Mouse (Mus musculus) embryonic facial prominence, embryonic 15.5 days (tissue): ENCODE results near the gene Vps8. TPM values are rescaled to one million over a fixed set of nuclear protein-coding genes. Genes with fewer than 3 reads are reported as not detected.

Source experiments
- ATAC-seq: fragments of 200-750 bp; cut with Nextera tagmentation; 2 replicates; pipeline ENCODE4 v1.8.0; 2017; ENCODE audit warnings: low read depth, moderate TSS enrichment; ENCODE audit not compliant: insufficient number of reproducible peaks, low FRiP score, low TSS enrichment
- H3K27ac ChIP-seq: fragments of 300-500 bp; sonication (generic); replicated peaks from 2 replicates; pipeline ENCODE4 v1.5.1; 2015; ENCODE audit warnings: mild to moderate bottlenecking, inconsistent platforms
- H3K27me3 ChIP-seq: fragments of 300-500 bp; sonication (generic); 2 replicates; pipeline ENCODE4 v1.6.1; 2015; ENCODE audit warnings: inconsistent platforms
- H3K36me3 ChIP-seq: fragments of 300-500 bp; sonication (generic); 2 replicates; pipeline ENCODE4 v1.6.1; 2015; ENCODE audit warnings: mild to moderate bottlenecking, inconsistent platforms
- H3K4me1 ChIP-seq: fragments of 300-500 bp; sonication (generic); 2 replicates; pipeline ENCODE4 v1.6.1; 2015; ENCODE audit warnings: inconsistent platforms
- H3K4me2 ChIP-seq: fragments of 300-500 bp; sonication (generic); replicated peaks from 2 replicates; pipeline ENCODE4 v1.6.1; 2015; ENCODE audit warnings: mild to moderate bottlenecking, inconsistent platforms
- H3K4me3 ChIP-seq: fragments of 300-500 bp; sonication (generic); replicated peaks from 2 replicates; pipeline ENCODE4 v1.5.1; 2015; ENCODE audit warnings: mild to moderate bottlenecking, inconsistent platforms
- H3K9ac ChIP-seq: fragments of 300-500 bp; sonication (generic); 2 replicates; pipeline ENCODE4 v1.6.1; 2015; ENCODE audit warnings: inconsistent platforms
- H3K9me3 ChIP-seq: fragments of 300-500 bp; sonication (generic); replicated peaks from 2 replicates; pipeline ENCODE4 v1.6.1; 2016; ENCODE audit warnings: inconsistent platforms
- WGBS: fragments of 180-500 bp; shearing (Covaris S2); methylation state at CpG from one replicate; pipeline ENCODE4 v1.1.7; 2015; 5-methylcytosine and 5-hydroxymethylcytosine counted together
- polyA plus RNA-seq: library from polyadenylated mRNA; unstranded; fragments of >200 nt; fragmentation: Nextera tagmentation; extraction: Ambion mirVana; gene quantifications from 2 replicates; pipeline ENCODE4 v1.2.1, GENCODE M21; 2015

Gene Vps8
- polyA plus RNA-seq, 1 experiment from 2014 or later = 15.7 TPM

GRCm38 (mm10) chr16:21389316-21389715 lies 33.6 kb upstream of the Vps8 start:
- Histone ChIP-seq H3K27ac (0 out of 2 replicates have a peak overlapping the region, but pooled peaks have one; percentile 8), H3K4me3 (no peak overlapping the region), H3K27me3 (no peaks in the 10 kb centered on the region), H3K9ac (no peak overlapping the region), H3K4me2 (no peak overlapping the region), H3K4me1 (peaks cover 57% of the 10 kb centered on the region), H3K36me3 (no peaks in the 10 kb centered on the region), H3K9me3 (no peaks in the 10 kb centered on the region)
- WGBS = 62% methylated on average over 3 of the region's 3 CpGs
- no peak for ATAC-seq

GRCm38 (mm10) chr16:21390744-21391143 lies 32.2 kb upstream of the Vps8 start:
- Histone ChIP-seq H3K27me3 (no peaks in the 10 kb centered on the region), H3K9ac (no peak overlapping the region), H3K9me3 (no peaks in the 10 kb centered on the region), H3K27ac (peak overlapping the region; percentile 85), H3K4me2 (no peak overlapping the region), H3K4me1 (peaks cover 62% of the 10 kb centered on the region), H3K36me3 (no peaks in the 10 kb centered on the region), H3K4me3 (no peak overlapping the region)
- ATAC-seq = no peak
- WGBS = 29% methylated on average over 5 of the region's 5 CpGs

- Histone ChIP-seq H3K27ac (peak overlapping the region; percentile 85), H3K4me2 (no peak overlapping the region), H3K9ac (no peak overlapping the region), H3K4me1 (peaks cover 52% of the 10 kb centered on the region), H3K36me3 (no peaks in the 10 kb centered on the region), H3K9me3 (no peaks in the 10 kb centered on the region), H3K27me3 (no peaks in the 10 kb centered on the region), H3K4me3 (no peak overlapping the region)
- no peak for ATAC-seq
- 64% methylated on average over 6 of the region's 6 CpGs for WGBS
These were observed 30.8 kb upstream of the Vps8 start for GRCm38 (mm10) chr16:21392099-21392498.

GRCm38 (mm10) chr16:21392517-21393112 lies 30.3 kb upstream of the Vps8 start:
- Histone ChIP-seq H3K27ac (peak overlapping the region; percentile 85), H3K9ac (no peak overlapping the region), H3K4me1 (peaks cover 55% of the 10 kb centered on the region), H3K27me3 (no peaks in the 10 kb centered on the region), H3K4me2 (no peak overlapping the region), H3K9me3 (no peaks in the 10 kb centered on the region), H3K36me3 (no peaks in the 10 kb centered on the region), H3K4me3 (no peak overlapping the region)
- WGBS = 36% methylated on average over 9 of the region's 9 CpGs
- ATAC-seq = peak; percentile 80

- Histone ChIP-seq H3K36me3 (no peaks in the 10 kb centered on the region), H3K4me3 (no peak overlapping the region), H3K9me3 (no peaks in the 10 kb centered on the region), H3K9ac (no peak overlapping the region), H3K27ac (no peak overlapping the region), H3K27me3 (no peaks in the 10 kb centered on the region), H3K4me2 (no peak overlapping the region), H3K4me1 (peaks cover 48% of the 10 kb centered on the region)
- 23% methylated on average over 7 of the region's 7 CpGs for WGBS
- no peak for ATAC-seq
These were observed 27.4 kb upstream of the Vps8 start for GRCm38 (mm10) chr16:21395546-21395945.

GRCm38 (mm10) chr16:21397681-21398080 lies 25.2 kb upstream of the Vps8 start:
- no peak overlapping the region for H3K4me3 ChIP-seq
- H3K4me1 ChIP-seq = peaks cover 38% of the 10 kb centered on the region
- 54% methylated on average over 5 of the region's 5 CpGs for WGBS
- H3K9me3 ChIP-seq = no peaks in the 10 kb centered on the region
- no peaks in the 10 kb centered on the region for H3K27me3 ChIP-seq
- ATAC-seq = no peak
- H3K4me2 ChIP-seq = no peak overlapping the region
- no peak overlapping the region for H3K9ac ChIP-seq
- H3K27ac ChIP-seq = no peak overlapping the region
- H3K36me3 ChIP-seq = no peaks in the 10 kb centered on the region

- 0 out of 2 replicates have a peak, but pooled peaks have one; percentile 11 for ATAC-seq
- no peaks in the 10 kb centered on the region for H3K9me3 ChIP-seq
- no peaks in the 10 kb centered on the region for H3K27me3 ChIP-seq
- WGBS = 22% methylated on average over 8 of the region's 8 CpGs
- no peak overlapping the region for H3K4me3 ChIP-seq
- H3K36me3 ChIP-seq = no peaks in the 10 kb centered on the region
- peaks cover 34% of the 10 kb centered on the region for H3K4me1 ChIP-seq
- 0 out of 2 replicates have a peak overlapping the region, but pooled peaks have one; percentile 4 for H3K27ac ChIP-seq
- H3K9ac ChIP-seq = no peak overlapping the region
- H3K4me2 ChIP-seq = no peak overlapping the region
These were observed 24.4 kb upstream of the Vps8 start for GRCm38 (mm10) chr16:21398345-21399051.

GRCm38 (mm10) chr16:21399942-21400341 lies 23.0 kb upstream of the Vps8 start:
- ATAC-seq = no peak
- Histone ChIP-seq H3K27me3 (no peaks in the 10 kb centered on the region), H3K9ac (no peak overlapping the region), H3K27ac (no peak overlapping the region), H3K4me1 (peaks cover 39% of the 10 kb centered on the region), H3K9me3 (no peaks in the 10 kb centered on the region), H3K4me2 (no peak overlapping the region), H3K36me3 (no peaks in the 10 kb centered on the region), H3K4me3 (no peak overlapping the region)
- WGBS = 62% methylated on average over 4 of the region's 4 CpGs

- H3K9me3 ChIP-seq = no peaks in the 10 kb centered on the region
- 39% methylated on average over 17 of the region's 17 CpGs for WGBS
- no peak for ATAC-seq
- peak overlapping the region; percentile 51; the same call in 1 of the 2 replicates for H3K27ac ChIP-seq
- no peaks in the 10 kb centered on the region for H3K36me3 ChIP-seq
- no peak overlapping the region for H3K9ac ChIP-seq
- H3K27me3 ChIP-seq = no peaks in the 10 kb centered on the region
- H3K4me1 ChIP-seq = peaks cover 42% of the 10 kb centered on the region
- H3K4me2 ChIP-seq = peak overlapping the region; percentile 28; the same call in 1 of the 2 replicates
- H3K4me3 ChIP-seq = no peak overlapping the region
These were observed 20.9 kb upstream of the Vps8 start for GRCm38 (mm10) chr16:21402068-21402467.

GRCm38 (mm10) chr16:21403402-21403801 lies 19.5 kb upstream of the Vps8 start:
- H3K36me3 ChIP-seq = no peaks in the 10 kb centered on the region
- no peak overlapping the region for H3K4me2 ChIP-seq
- no peak for ATAC-seq
- peaks cover 30% of the 10 kb centered on the region for H3K4me1 ChIP-seq
- no peak overlapping the region for H3K9ac ChIP-seq
- H3K9me3 ChIP-seq = no peaks in the 10 kb centered on the region
- H3K4me3 ChIP-seq = no peak overlapping the region
- H3K27ac ChIP-seq = no peak overlapping the region
- H3K27me3 ChIP-seq = no peaks in the 10 kb centered on the region
- 72% methylated on average over 2 of the region's 2 CpGs for WGBS

- Histone ChIP-seq H3K9me3 (no peaks in the 10 kb centered on the region), H3K4me1 (peaks cover 24% of the 10 kb centered on the region), H3K36me3 (no peaks in the 10 kb centered on the region), H3K4me3 (no peak overlapping the region), H3K9ac (no peak overlapping the region), H3K27ac (no peak overlapping the region), H3K27me3 (no peaks in the 10 kb centered on the region), H3K4me2 (no peak overlapping the region)
- 27% methylated on average over 5 of the region's 5 CpGs for WGBS
- no peak for ATAC-seq
These were observed 18.3 kb upstream of the Vps8 start for GRCm38 (mm10) chr16:21404631-21405030.
